Mouse (Mus musculus): Measurements from ENCODE around the gene Snd1.

Gene Snd1

GRCm38 (mm10) chr6:28872421-28872795, 397.5 kb downstream of the Snd1 start:
- DNase-seq (ENCODE audit: low spot score): no peak

GRCm38 (mm10) chr6:28874053-28874452, 399.1 kb downstream of the Snd1 start:
- DNase-seq (ENCODE audit: low spot score): no peak

- no peak for DNase-seq (ENCODE audit: low spot score)
Observed at GRCm38 (mm10) chr6:28874759-28875158, 399.8 kb downstream of the Snd1 start.

GRCm38 (mm10) chr6:28875333-28875732, 400.4 kb downstream of the Snd1 start:
- no peak for DNase-seq (ENCODE audit: low spot score)

GRCm38 (mm10) chr6:28876492-28876891, 401.6 kb downstream of the Snd1 start:
- DNase-seq (ENCODE audit: low spot score): no peak

GRCm38 (mm10) chr6:28877945-28878666, 403.2 kb downstream of the Snd1 start:
- DNase-seq (ENCODE audit: low spot score): peak; percentile 42

- DNase-seq (ENCODE audit: low spot score): no peak
Observed at GRCm38 (mm10) chr6:28879315-28879714, 404.4 kb downstream of the Snd1 start.

- no peak for DNase-seq (ENCODE audit: low spot score)
Observed at GRCm38 (mm10) chr6:28880909-28881308, 406.0 kb downstream of the Snd1 start.

- no peak for DNase-seq (ENCODE audit: low spot score)
Observed at GRCm38 (mm10) chr6:28883518-28883917, 408.6 kb downstream of the Snd1 start.

- no peak for DNase-seq (ENCODE audit: low spot score)
Observed at GRCm38 (mm10) chr6:28886724-28887440, 411.9 kb downstream of the Snd1 start.

GRCm38 (mm10) chr6:28890426-28890825, 415.5 kb downstream of the Snd1 start:
- peak; percentile 63 for DNase-seq (ENCODE audit: low spot score)

GRCm38 (mm10) chr6:28891480-28891879, 416.5 kb downstream of the Snd1 start:
- DNase-seq (ENCODE audit: low spot score): no peak

GRCm38 (mm10) chr6:28895004-28895515, 420.1 kb downstream of the Snd1 start:
- no peak for DNase-seq (ENCODE audit: low spot score)

GRCm38 (mm10) chr6:28895726-28896125, 420.8 kb downstream of the Snd1 start:
- DNase-seq (ENCODE audit: low spot score): no peak

- DNase-seq (ENCODE audit: low spot score): no peak
Observed at GRCm38 (mm10) chr6:28896762-28897320, 421.9 kb downstream of the Snd1 start.

GRCm38 (mm10) chr6:28897326-28898085, 422.6 kb downstream of the Snd1 start:
- no peak for DNase-seq (ENCODE audit: low spot score)

GRCm38 (mm10) chr6:28898836-28899235, 423.9 kb downstream of the Snd1 start:
- DNase-seq (ENCODE audit: low spot score): peak; percentile 57

- DNase-seq (ENCODE audit: low spot score): no peak
Observed at GRCm38 (mm10) chr6:28902573-28902972, 427.6 kb downstream of the Snd1 start.

GRCm38 (mm10) chr6:28904417-28904816, 429.5 kb downstream of the Snd1 start:
- no peak for DNase-seq (ENCODE audit: low spot score)

- no peak for DNase-seq (ENCODE audit: low spot score)
Observed at GRCm38 (mm10) chr6:28905301-28905700, 430.4 kb downstream of the Snd1 start.

- no peak for DNase-seq (ENCODE audit: low spot score)
Observed at GRCm38 (mm10) chr6:28909866-28910265, 434.9 kb downstream of the Snd1 start.

GRCm38 (mm10) chr6:28914981-28915380, 440.0 kb downstream of the Snd1 start:
- DNase-seq (ENCODE audit: low spot score): no peak
